Mouse (Mus musculus) right cerebral cortex, postnatal 14 days (tissue): ENCODE data around the gene Cacna1e.

ENCODE experiments used
- DNase-seq: peaks from one replicate; pipeline ENCODE4 v3.0.0; 2022

Gene Cacna1e

GRCm38 (mm10) chr1:154836473-154836872 lies 47.8 kb downstream of the Cacna1e start:
- DNase-seq, result no peak

GRCm38 (mm10) chr1:154832168-154832539 lies 52.1 kb downstream of the Cacna1e start:
- no peak for DNase-seq

- no peak for DNase-seq
Measured at GRCm38 (mm10) chr1:154831269-154832167, 52.8 kb downstream of the Cacna1e start.

GRCm38 (mm10) chr1:154830051-154830450 lies 54.2 kb downstream of the Cacna1e start:
- no peak for DNase-seq

- DNase-seq, result no peak
Measured at GRCm38 (mm10) chr1:154823098-154823497, 61.2 kb downstream of the Cacna1e start.

GRCm38 (mm10) chr1:154820422-154820821 lies 63.9 kb downstream of the Cacna1e start:
- no peak for DNase-seq

GRCm38 (mm10) chr1:154819960-154820359 lies 64.3 kb downstream of the Cacna1e start:
- no peak for DNase-seq

GRCm38 (mm10) chr1:154818742-154819141 lies 65.6 kb downstream of the Cacna1e start:
- no peak for DNase-seq

- DNase-seq, result no peak
Measured at GRCm38 (mm10) chr1:154816836-154817235, 67.5 kb downstream of the Cacna1e start.

GRCm38 (mm10) chr1:154816267-154816666 lies 68.0 kb downstream of the Cacna1e start:
- peak; percentile 24 for DNase-seq

- DNase-seq, result no peak
Measured at GRCm38 (mm10) chr1:154805742-154806141, 78.6 kb downstream of the Cacna1e start.

- no peak for DNase-seq
Measured at GRCm38 (mm10) chr1:154805038-154805437, 79.3 kb downstream of the Cacna1e start.

- DNase-seq, result no peak
Measured at GRCm38 (mm10) chr1:154802301-154802904, 81.9 kb downstream of the Cacna1e start.

- no peak for DNase-seq
Measured at GRCm38 (mm10) chr1:154799257-154799656, 85.0 kb downstream of the Cacna1e start.

- no peak for DNase-seq
Measured at GRCm38 (mm10) chr1:154798771-154799170, 85.5 kb downstream of the Cacna1e start.

- peak; percentile 49 for DNase-seq
Measured at GRCm38 (mm10) chr1:154796685-154797084, 87.6 kb downstream of the Cacna1e start.

GRCm38 (mm10) chr1:154794518-154794951 lies 89.8 kb downstream of the Cacna1e start:
- no peak for DNase-seq

- peak; percentile 38 for DNase-seq
Measured at GRCm38 (mm10) chr1:154791544-154792174, 92.6 kb downstream of the Cacna1e start.

- no peak for DNase-seq
Measured at GRCm38 (mm10) chr1:154788491-154788890, 95.8 kb downstream of the Cacna1e start.

- DNase-seq, result peak; percentile 89
Measured at GRCm38 (mm10) chr1:154788069-154788468, 96.2 kb downstream of the Cacna1e start.

- DNase-seq, result no peak
Measured at GRCm38 (mm10) chr1:154787418-154787817, 96.9 kb downstream of the Cacna1e start.

- peak; percentile 77 for DNase-seq
Measured at GRCm38 (mm10) chr1:154786243-154786669, 98.0 kb downstream of the Cacna1e start.

- no peak for DNase-seq
Measured at GRCm38 (mm10) chr1:154784862-154785261, 99.4 kb downstream of the Cacna1e start.

- DNase-seq, result no peak
Measured at GRCm38 (mm10) chr1:154783521-154783920, 100.8 kb downstream of the Cacna1e start.
